Mouse (Mus musculus): ENCODE data around the gene Ssb.

The Ssb gene

GRCm38 (mm10) chr2:69861485-69862091 lies at the start of gene Ssb:
Gene Ssb, plus strand, starts transcription at chr2:69861562.
- in situ Hi-C loops (cut with MboI; ENCODE audit: low sequenced_read_pairs): no loop called here

- in situ Hi-C loops (cut with MboI; ENCODE audit: low sequenced_read_pairs): no loop called here
Measured at GRCm38 (mm10) chr2:69816575-69816974, 44.8 kb upstream of the Ssb start.

- in situ Hi-C loops (cut with MboI; ENCODE audit: low sequenced_read_pairs): no loop called here
Measured at GRCm38 (mm10) chr2:69818350-69819085, 42.8 kb upstream of the Ssb start.

- in situ Hi-C loops (cut with MboI; ENCODE audit: low sequenced_read_pairs): no loop called here
Measured at GRCm38 (mm10) chr2:69820201-69820600, 41.2 kb upstream of the Ssb start.

- in situ Hi-C loops (cut with MboI; ENCODE audit: low sequenced_read_pairs): no loop called here
Measured at GRCm38 (mm10) chr2:69821711-69822110, 39.7 kb upstream of the Ssb start, which contains the start of gene Klhl23. Gene Klhl23, plus strand, starts transcription at chr2:69821944.

GRCm38 (mm10) chr2:69822361-69823128 lies 38.8 kb upstream of the Ssb start:
- in situ Hi-C loops (cut with MboI; ENCODE audit: low sequenced_read_pairs): no loop called here

- in situ Hi-C loops (cut with MboI; ENCODE audit: low sequenced_read_pairs): no loop called here
Measured at GRCm38 (mm10) chr2:69823129-69823677, 38.2 kb upstream of the Ssb start.

- in situ Hi-C loops (cut with MboI; ENCODE audit: low sequenced_read_pairs): no loop called here
Measured at GRCm38 (mm10) chr2:69825898-69826297, 35.5 kb upstream of the Ssb start.

- in situ Hi-C loops (cut with MboI; ENCODE audit: low sequenced_read_pairs): no loop called here
Measured at GRCm38 (mm10) chr2:69826380-69826779, 35.0 kb upstream of the Ssb start.

GRCm38 (mm10) chr2:69828031-69828430 lies 33.3 kb upstream of the Ssb start:
- in situ Hi-C loops (cut with MboI; ENCODE audit: low sequenced_read_pairs): no loop called here

GRCm38 (mm10) chr2:69829680-69830079 lies 31.7 kb upstream of the Ssb start:
- in situ Hi-C loops (cut with MboI; ENCODE audit: low sequenced_read_pairs): no loop called here

- in situ Hi-C loops (cut with MboI; ENCODE audit: low sequenced_read_pairs): no loop called here
Measured at GRCm38 (mm10) chr2:69830116-69830515, 31.2 kb upstream of the Ssb start.

- in situ Hi-C loops (cut with MboI; ENCODE audit: low sequenced_read_pairs): no loop called here
Measured at GRCm38 (mm10) chr2:69837244-69837967, 24.0 kb upstream of the Ssb start.

- in situ Hi-C loops (cut with MboI; ENCODE audit: low sequenced_read_pairs): no loop called here
Measured at GRCm38 (mm10) chr2:69837996-69838395, 23.4 kb upstream of the Ssb start.

GRCm38 (mm10) chr2:69838707-69839106 lies 22.7 kb upstream of the Ssb start:
- in situ Hi-C loops (cut with MboI; ENCODE audit: low sequenced_read_pairs): no loop called here

GRCm38 (mm10) chr2:69840261-69840660 lies 21.1 kb upstream of the Ssb start:
- in situ Hi-C loops (cut with MboI; ENCODE audit: low sequenced_read_pairs): no loop called here

GRCm38 (mm10) chr2:69849215-69849614 lies 12.1 kb upstream of the Ssb start:
- in situ Hi-C loops (cut with MboI; ENCODE audit: low sequenced_read_pairs): no loop called here

GRCm38 (mm10) chr2:69851427-69852058 lies 9.8 kb upstream of the Ssb start:
- in situ Hi-C loops (cut with MboI; ENCODE audit: low sequenced_read_pairs): no loop called here

- in situ Hi-C loops (cut with MboI; ENCODE audit: low sequenced_read_pairs): no loop called here
Measured at GRCm38 (mm10) chr2:69856392-69856791, 5.0 kb upstream of the Ssb start.

GRCm38 (mm10) chr2:69857882-69858281 lies 3.5 kb upstream of the Ssb start:
- in situ Hi-C loops (cut with MboI; ENCODE audit: low sequenced_read_pairs): no loop called here

Data from CH12F3 (cell line).